Mouse (Mus musculus): ENCODE results near the gene Layn.

Gene Layn

DNA sequence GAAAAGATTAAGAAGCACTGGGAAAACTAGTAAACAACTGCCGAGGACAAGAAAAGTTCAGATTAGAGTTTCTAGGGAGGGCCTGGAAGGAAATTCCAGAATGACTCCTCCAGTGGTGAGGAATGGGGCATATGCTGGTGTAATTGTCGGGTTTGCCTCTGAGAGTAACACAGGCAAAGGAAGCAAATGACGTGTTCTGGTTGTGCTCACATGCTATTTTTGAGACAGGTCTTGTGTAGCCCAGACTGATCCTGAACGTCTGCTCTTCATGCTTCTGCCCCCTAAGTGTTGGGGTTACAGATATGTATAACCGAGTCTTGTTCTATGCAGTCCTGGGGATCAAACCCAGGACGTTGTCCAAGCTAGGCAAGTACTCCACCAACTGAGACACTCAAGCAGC is 45.3 kb downstream of the Layn start:
- no peak for DNase-seq

DNA sequence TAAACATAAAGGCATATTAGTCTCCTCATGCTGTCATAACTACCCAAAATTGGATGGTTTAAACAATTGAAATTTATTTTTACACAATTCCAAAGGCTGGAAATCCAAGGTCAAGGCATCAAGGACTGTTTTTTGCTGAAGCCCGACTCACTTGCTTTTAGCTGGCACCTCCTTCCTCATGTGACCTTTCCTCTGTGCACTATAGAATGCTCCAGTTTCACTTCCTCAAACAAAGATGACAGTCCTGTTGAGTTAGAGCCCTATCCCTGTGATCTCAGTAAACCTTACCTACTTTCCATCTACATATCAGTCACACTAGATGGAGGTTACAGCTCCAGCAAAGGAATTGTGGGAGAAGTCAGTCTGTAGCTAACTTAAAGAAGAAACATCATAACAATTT is 46.7 kb downstream of the Layn start:
- no peak for DNase-seq

DNA sequence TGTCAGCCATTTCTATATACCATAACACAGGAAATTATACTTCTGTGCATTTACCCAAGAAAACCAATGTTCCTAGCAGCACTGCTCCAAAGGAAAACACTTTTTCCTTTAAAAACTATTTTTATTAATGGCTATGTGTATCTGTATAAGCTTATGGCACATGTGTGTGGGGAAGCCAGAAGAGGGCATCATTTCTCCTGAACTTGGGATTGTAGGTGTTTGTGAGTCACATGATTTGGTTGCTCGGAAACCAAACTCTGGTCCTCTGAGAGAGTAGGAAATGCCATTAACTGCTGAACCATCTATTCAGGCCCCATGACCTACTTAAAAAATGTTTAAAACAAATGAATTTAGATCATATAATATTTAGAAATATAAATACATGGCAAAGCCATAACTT is 49.9 kb downstream of the Layn start:
- DNase-seq = no peak

DNA sequence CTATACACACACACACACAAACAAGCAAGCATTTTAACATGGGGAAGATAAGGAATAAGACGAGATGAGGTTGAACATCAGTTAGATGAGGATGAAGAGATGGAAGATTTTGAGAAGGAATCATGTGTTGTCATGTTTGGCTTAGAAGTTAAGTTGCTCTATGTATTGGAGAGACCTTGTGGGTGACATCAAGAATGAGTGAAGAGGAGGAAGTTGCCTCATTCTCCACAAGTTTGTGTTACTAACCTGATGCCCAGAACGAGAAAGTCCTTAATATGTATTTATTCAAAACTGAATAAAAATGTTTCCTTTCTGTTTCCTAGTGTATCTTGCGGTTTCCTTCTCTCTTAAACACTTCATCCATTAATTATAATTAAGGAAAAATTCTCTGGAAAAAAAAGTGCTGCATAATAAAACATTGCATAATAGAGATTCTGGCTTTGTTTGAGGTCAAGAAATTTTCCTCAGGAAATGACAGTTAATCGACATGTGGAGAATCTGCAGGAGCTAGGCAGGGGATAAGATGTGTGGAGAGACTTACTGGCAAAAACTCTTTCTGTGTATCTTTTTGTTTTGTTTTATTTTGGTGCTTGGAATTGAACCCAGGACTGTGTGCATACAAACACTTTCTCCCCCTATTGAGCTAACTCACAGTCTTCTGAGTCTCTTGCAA is 55.6 kb downstream of the Layn start:
- no peak for DNase-seq

DNA sequence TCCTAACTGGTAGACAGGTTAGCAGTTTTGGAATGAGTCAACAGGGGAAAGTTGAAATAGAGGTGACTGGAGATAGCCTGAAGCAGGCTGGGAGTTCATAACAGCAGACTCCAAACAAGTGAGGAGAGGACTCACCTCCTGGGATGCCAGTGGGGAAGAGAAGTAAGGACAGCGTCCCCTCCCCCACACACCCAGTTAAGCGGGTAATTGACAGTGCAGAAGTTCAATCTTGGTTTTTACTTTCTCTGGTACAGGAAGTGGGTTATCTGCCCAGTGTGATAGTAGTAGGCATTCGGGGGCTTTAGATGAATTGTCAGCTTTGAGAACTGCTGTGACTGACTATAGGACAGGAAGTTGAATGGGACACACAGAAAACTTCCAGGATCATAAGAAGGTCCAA is 56.5 kb downstream of the Layn start:
- DNase-seq = no peak

DNA sequence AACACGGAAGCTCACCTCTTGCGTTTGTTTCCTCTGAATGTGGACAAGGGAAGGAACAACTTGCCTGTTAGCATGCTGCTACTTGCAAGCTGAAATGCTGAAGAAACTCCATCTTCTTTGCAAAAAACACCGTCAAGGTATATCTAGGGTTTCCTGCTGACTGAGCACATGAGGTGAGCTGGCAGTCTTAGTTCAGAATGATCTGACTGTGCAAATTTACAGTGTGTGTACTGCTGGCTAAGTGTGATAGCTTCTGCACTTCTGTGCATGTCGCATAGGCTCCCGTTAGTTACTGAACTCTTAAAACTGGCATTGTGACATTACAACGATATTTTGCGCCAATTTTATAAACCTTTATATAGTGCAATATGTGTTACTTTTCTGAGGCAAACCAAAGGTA is 57.2 kb downstream of the Layn start:
- DNase-seq = no peak

DNA sequence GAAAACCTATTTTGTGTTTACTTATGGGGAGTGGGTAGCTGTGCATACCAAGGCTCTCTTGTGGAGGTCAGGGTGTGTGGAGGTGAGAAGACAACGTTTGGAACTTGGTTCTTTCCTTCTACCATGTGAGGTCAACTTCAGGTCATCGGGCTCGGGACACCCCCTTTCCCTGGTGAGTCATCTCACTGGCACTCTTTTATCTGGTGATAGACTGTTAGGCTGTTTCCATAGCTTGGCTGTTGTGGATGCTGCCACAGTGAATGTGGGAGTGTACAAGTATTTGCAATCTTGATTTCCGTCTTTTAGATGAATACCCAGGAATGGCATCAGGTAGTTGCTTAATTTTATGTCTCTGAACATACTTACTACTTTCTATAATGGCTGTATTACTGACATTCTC is 61.2 kb downstream of the Layn start:
- DNase-seq = no peak

DNA sequence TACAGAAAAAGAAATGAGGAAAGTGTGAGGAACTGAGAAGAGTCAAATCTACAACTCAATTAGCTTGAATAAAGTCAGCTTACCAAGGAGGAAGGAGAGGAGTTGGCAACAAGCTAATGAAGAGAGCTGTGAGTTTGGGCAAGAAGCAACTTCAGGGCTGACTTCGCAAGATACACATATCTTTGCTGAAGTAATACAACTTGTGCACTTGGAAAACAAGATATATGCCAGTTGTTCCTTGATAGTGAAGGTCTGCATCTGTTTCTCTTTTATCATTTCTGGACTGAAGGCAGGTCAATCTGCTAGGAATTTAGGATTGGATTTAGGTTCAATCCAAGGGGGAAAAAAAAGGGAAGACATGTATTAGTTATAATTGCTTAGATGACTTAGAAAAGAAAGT is 63.2 kb downstream of the Layn start:
- no peak for DNase-seq

DNA sequence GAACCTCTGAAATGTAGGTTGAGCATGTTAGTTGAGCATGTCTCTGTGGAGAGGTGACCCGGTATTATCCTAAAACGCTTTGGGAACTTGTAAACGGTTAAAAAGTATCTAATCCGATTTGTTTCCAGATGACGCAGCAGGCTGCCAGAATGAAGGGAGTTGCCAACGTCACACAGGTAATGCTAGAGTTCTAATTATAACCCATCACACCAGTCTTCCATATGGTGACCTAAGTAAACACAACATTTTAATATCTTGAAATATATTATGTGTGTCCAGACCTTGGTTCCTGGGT is 67.3 kb downstream of the Layn start:
- no peak for DNase-seq

DNA sequence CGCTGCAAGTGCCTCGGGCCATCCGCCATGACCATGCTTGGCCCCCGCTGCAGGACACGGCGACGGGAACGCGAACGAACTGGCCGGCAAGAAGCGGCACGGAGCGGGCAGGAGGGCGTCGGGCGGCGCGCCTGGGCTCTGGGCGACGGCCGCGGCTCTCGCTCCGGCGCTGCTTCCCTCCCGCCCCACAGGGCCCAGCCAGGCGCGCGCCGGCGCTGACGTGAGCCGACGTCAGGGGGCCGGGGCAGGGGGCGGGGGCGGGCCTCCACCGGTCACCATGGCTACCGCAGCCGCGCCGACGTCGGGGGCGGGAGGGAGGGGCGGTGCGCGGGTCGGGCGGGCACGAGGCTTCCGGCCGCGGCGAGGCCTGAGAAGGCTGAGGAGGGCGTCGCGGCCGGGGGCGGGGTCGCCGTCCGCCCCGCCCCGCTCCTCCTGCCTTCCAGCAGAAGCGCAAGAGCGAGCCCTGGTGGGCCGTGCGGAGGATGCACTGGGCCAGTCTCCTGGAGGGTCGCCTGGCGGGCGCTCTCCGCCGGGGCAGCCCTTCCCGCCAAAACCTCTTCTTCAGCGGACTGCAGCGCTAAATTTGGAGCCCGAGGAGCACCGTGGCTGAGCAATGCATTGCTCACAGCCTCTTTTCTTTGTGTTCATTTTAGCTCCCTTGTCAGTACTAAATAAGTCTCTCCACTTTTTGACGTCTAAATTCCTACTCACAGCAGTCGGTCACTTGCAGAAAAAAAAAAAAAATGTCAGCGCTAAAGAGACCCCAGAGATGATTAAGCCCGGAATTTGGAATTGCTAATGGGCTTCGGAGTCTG is 67.8 kb downstream of the Layn start, which contains the start of gene Sik2:
TSS of gene Sik2 (minus strand) at position 233 of the 815 bp plus-strand sequence.
- peak; percentile 90 to 95 for DNase-seq

DNA sequence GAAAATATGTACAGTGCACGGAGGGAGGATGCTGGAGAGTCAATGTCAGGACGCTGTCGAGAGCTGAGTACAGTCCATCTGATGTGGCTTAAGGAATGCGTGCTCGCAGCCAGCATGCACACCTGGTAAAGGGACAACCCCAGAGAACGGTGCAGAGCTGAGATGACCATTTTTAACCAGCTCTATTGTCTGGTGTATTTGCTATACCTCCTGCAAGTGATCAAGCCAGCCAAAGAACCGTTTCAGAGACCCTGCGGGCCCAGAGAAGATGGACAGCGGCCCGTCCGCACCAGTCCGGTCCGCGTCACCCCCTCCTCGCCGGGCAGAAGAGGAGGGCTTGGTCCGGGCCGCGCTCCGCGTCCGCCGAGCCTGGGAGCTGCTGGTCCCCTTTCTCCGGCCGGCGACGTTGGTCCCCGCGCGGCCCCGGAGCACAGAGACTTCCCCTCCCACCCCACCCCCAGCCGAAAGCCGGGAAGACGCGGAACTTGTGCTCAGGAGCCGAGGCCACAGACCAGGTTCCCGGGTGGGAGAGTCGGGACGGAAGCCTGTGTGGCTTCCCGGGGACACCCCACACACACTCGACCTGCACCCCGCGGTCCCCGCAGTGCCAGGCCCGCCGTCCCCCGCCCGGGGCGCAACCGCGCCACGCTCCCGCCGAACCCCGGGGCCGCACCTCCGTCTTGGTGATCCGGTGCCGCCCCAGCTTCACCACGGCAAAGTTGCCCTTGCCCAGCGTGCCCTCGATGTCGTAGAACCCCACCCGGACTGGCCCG is 68.6 kb downstream of the Layn start:
- peak; percentile 23 to 59 for DNase-seq

DNA sequence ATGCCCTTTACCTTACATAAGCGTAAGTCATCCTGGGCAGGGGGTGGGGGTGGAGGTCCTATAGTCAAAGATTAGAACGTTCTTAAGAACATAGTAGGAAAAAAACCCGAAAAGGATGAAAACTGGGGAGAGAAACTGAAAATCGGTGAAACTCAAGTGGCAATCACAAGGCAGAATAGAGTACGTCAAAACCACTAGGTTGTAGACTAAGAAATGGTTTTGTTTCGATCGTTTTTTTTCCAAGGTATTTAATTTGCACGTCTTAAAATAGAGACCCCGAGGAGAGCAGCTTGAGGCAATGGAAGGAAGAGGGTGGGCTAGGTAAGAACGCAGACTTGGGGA is 69.2 kb downstream of the Layn start:
- no peak for DNase-seq

DNA sequence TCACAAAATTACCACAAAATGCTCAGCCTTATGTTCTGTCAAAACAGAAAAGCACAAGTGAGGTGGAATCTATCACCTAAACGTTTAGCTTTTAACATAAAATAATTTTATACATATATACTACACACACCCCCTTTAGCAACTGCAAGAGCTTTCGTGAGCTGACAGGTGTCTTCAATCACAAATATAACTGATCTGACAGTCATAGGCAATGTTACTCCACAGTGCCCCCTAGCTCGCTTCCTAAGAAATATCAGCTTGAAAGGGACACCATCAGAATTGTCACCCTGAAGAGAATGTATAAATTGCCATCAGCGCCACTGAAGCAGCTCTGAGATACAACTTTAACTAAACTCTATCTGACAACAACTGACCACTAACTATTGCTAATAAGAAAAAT is 70.0 kb downstream of the Layn start:
- DNase-seq = peak; percentile 60 to 83

Measured in kidney, postnatal 36 days (tissue).